Mouse (Mus musculus): ENCODE results near the gene Greb1.
"Not testable (repeated sequence)": the region's sequence is repeated elsewhere in the genome, so short reads cannot be mapped to it uniquely, and the experiment has no call there.

The Greb1 gene

GRCm38 (mm10) chr12:16695252-16695651, 105.4 kb downstream of the Greb1 start:
- DNase-seq (ENCODE audit: low read depth, low spot score): not testable (repeated sequence)

- DNase-seq (ENCODE audit: low read depth, low spot score): no peak
Measured at GRCm38 (mm10) chr12:16694783-16695182, 105.9 kb downstream of the Greb1 start.

GRCm38 (mm10) chr12:16690631-16691030, 110.1 kb downstream of the Greb1 start:
- DNase-seq (ENCODE audit: low read depth, low spot score): no peak

GRCm38 (mm10) chr12:16672246-16672645, 128.4 kb downstream of the Greb1 start:
- DNase-seq (ENCODE audit: low read depth, low spot score): no peak

GRCm38 (mm10) chr12:16669176-16669575, 131.5 kb downstream of the Greb1 start:
- no peak for DNase-seq (ENCODE audit: low read depth, low spot score)

GRCm38 (mm10) chr12:16665022-16665421, 135.7 kb downstream of the Greb1 start:
- no peak for DNase-seq (ENCODE audit: low read depth, low spot score)

GRCm38 (mm10) chr12:16662955-16663585, 137.6 kb downstream of the Greb1 start:
- no peak for DNase-seq (ENCODE audit: low read depth, low spot score)

GRCm38 (mm10) chr12:16661936-16662335, 138.8 kb downstream of the Greb1 start:
- DNase-seq (ENCODE audit: low read depth, low spot score): no peak

GRCm38 (mm10) chr12:16661459-16661858, 139.2 kb downstream of the Greb1 start:
- DNase-seq (ENCODE audit: low read depth, low spot score): no peak

- no peak for DNase-seq (ENCODE audit: low read depth, low spot score)
Measured at GRCm38 (mm10) chr12:16656906-16657875, 143.5 kb downstream of the Greb1 start.

GRCm38 (mm10) chr12:16655604-16656003, 145.1 kb downstream of the Greb1 start:
- no peak for DNase-seq (ENCODE audit: low read depth, low spot score)

GRCm38 (mm10) chr12:16653332-16654093, 147.2 kb downstream of the Greb1 start, which contains the start of gene Ntsr2:
TSS of gene Ntsr2 (plus strand) at chr12:16653382.
- DNase-seq (ENCODE audit: low read depth, low spot score): peak; percentile 51

- no peak for DNase-seq (ENCODE audit: low read depth, low spot score)
Measured at GRCm38 (mm10) chr12:16649819-16650218, 150.9 kb downstream of the Greb1 start.

- DNase-seq (ENCODE audit: low read depth, low spot score): no peak
Measured at GRCm38 (mm10) chr12:16648273-16648672, 152.4 kb downstream of the Greb1 start.

- DNase-seq (ENCODE audit: low read depth, low spot score): no peak
Measured at GRCm38 (mm10) chr12:16646780-16647409, 153.8 kb downstream of the Greb1 start.

GRCm38 (mm10) chr12:16644698-16645097, 156.0 kb downstream of the Greb1 start:
- DNase-seq (ENCODE audit: low read depth, low spot score): no peak

GRCm38 (mm10) chr12:16643508-16644345, 157.0 kb downstream of the Greb1 start:
- no peak for DNase-seq (ENCODE audit: low read depth, low spot score)

GRCm38 (mm10) chr12:16642000-16642399, 158.7 kb downstream of the Greb1 start:
- DNase-seq (ENCODE audit: low read depth, low spot score): no peak

GRCm38 (mm10) chr12:16640075-16640474, 160.6 kb downstream of the Greb1 start:
- DNase-seq (ENCODE audit: low read depth, low spot score): no peak

GRCm38 (mm10) chr12:16639078-16639771, 161.5 kb downstream of the Greb1 start:
- peak; percentile 16 for DNase-seq (ENCODE audit: low read depth, low spot score)

Data from embryo, embryonic 11.5 days (tissue).